ENCODE assay signal across 20 mouse cellular contexts in genomic region chr10:125951633-125952032, GRCm38 (mm10). TPM values are rescaled to one million over a fixed set of nuclear protein-coding genes. Genes with fewer than 3 reads are reported as not detected.
DNase-seq lines count a peak whose midpoint lies in the region; ATAC-seq and TF ChIP-seq lines count a peak whose summit lies in the region.
"Had no signal": no experiment of that assay in that cellular context is flagged by ENCODE, and none has a peak within 500 bp of the region (broad histone marks: within the 10 kb centered on the region; RNA-seq: fewer than 3 reads in every experiment).

No protein-coding gene starts in this region.

- WGBS in liver, adult 2 months: 19% methylated on average over 5 of the region's 5 CpGs
- WGBS in liver, embryonic 12.5 days (ENCODE audit: insufficient replicate concordance): 40% methylated on average over 5 of the region's 5 CpGs
- 38% methylated on average over 5 of the region's 5 CpGs for WGBS in stomach, embryonic 15.5 days

- no peak for TF ChIP-seq CTCF in liver, adult 2 months (IDR thresholded peaks at IDR 0.05; ENCODE audit: low read depth, low read length)

- H3K4me2 ChIP-seq in liver, embryonic 12.5 days: no peak overlapping the region
- no peak overlapping the region for H3K4me2 ChIP-seq in stomach, embryonic 15.5 days
- H3K4me2 ChIP-seq: embryonic facial prominence, embryonic 13.5 days; forebrain, embryonic 12.5 days; heart, embryonic 12.5 days had no signal

- no peaks in the 10 kb centered on the region for H3K79me2 ChIP-seq in liver, adult 2 months (ENCODE audit: control insufficient read depth, insufficient read depth, low read length)

- no peak overlapping the region for H3K4me3 ChIP-seq in liver, adult 2 months (ENCODE audit: insufficient read depth, low read depth, low read length)
- no peak overlapping the region for H3K4me3 ChIP-seq in liver, embryonic 12.5 days
- H3K4me3 ChIP-seq in stomach, embryonic 15.5 days (replicated peaks): no peak overlapping the region
- H3K4me3 ChIP-seq: embryonic facial prominence, embryonic 13.5 days; forebrain, embryonic 12.5 days; heart, embryonic 12.5 days; hindbrain, embryonic 10.5 days had no signal

- ATAC-seq in liver, embryonic 12.5 days: no peak
- ATAC-seq in stomach, embryonic 15.5 days (ENCODE audit: insufficient read depth, low FRiP score, low read depth): peak; percentile 81
- ATAC-seq: activated CD4-positive, CD25-positive, alpha-beta regulatory T cell, adult 4 months; forebrain, embryonic 16.5 days; Patski had no signal

- no peak for TF ChIP-seq POLR2A in liver, adult 2 months (IDR thresholded peaks at IDR 0.05; ENCODE audit: extremely low read depth, insufficient read depth, low read length)

- no peaks in the 10 kb centered on the region for H3K27me3 ChIP-seq in liver, adult 2 months (ENCODE audit: control insufficient read depth, insufficient read depth, low read length)
- H3K27me3 ChIP-seq in liver, embryonic 12.5 days (replicated peaks): no peaks in the 10 kb centered on the region; the same call in 1 of the 2 replicates
- no peaks in the 10 kb centered on the region for H3K27me3 ChIP-seq in stomach, embryonic 15.5 days (replicated peaks)
- H3K27me3 ChIP-seq: embryonic facial prominence, embryonic 13.5 days; forebrain, embryonic 12.5 days; Patski had no signal

- peaks cover 2% of the 10 kb centered on the region; the same call in 1 of the 2 replicates for H3K4me1 ChIP-seq in liver, adult 2 months (ENCODE audit: control insufficient read depth, insufficient read depth, low read length)
- no peaks in the 10 kb centered on the region for H3K4me1 ChIP-seq in liver, embryonic 12.5 days
- H3K4me1 ChIP-seq in stomach, embryonic 15.5 days: no peaks in the 10 kb centered on the region

- no peaks in the 10 kb centered on the region for H3K36me3 ChIP-seq in liver, adult 2 months (ENCODE audit: control insufficient read depth, insufficient read depth, low read length)
- no peaks in the 10 kb centered on the region for H3K36me3 ChIP-seq in liver, embryonic 12.5 days
- no peaks in the 10 kb centered on the region for H3K36me3 ChIP-seq in stomach, embryonic 15.5 days
- H3K36me3 ChIP-seq: embryonic facial prominence, embryonic 13.5 days; forebrain, embryonic 12.5 days; heart, embryonic 12.5 days; hindbrain, embryonic 10.5 days had no signal

- H3K27ac ChIP-seq in liver, adult 2 months (replicated peaks; ENCODE audit: insufficient read depth, low read depth, low read length): no peak overlapping the region
- H3K27ac ChIP-seq in liver, embryonic 12.5 days: no peak overlapping the region
- H3K27ac ChIP-seq in stomach, embryonic 15.5 days: no peak overlapping the region
- H3K27ac ChIP-seq: embryonic facial prominence, embryonic 13.5 days; forebrain, embryonic 12.5 days; hindbrain, embryonic 10.5 days had no signal

- no peaks in the 10 kb centered on the region for H3K9me3 ChIP-seq in liver, embryonic 12.5 days (replicated peaks)
- no peaks in the 10 kb centered on the region for H3K9me3 ChIP-seq in stomach, embryonic 15.5 days
- H3K9me3 ChIP-seq: embryonic facial prominence, embryonic 13.5 days; forebrain, embryonic 12.5 days; heart, embryonic 12.5 days; hindbrain, embryonic 10.5 days had no signal

- peak; percentile 78 for DNase-seq in liver, adult 2 months (ENCODE audit: extremely low read depth, low read depth, low spot score)
- peak; percentile 20 for DNase-seq in testis, postnatal 10 days (ENCODE audit: low spot score)
- DNase-seq in testis, postnatal 14 days (ENCODE audit: low spot score): no peak
- no peak for DNase-seq in ovary, postnatal 14 days (ENCODE audit: low spot score)
- DNase-seq in lung, postnatal 25 days (ENCODE audit: low spot score): no peak
- DNase-seq: adrenal gland, postnatal 14 days; cerebellum, adult 18-20 months; cerebellum, adult 9-11 months; cerebellum, postnatal 36 days; gastrocnemius, postnatal 10 days had no signal

- no peak overlapping the region for H3K9ac ChIP-seq in liver, adult 2 months (ENCODE audit: low read depth, low read length)
- H3K9ac ChIP-seq in liver, embryonic 12.5 days: no peak overlapping the region
- no peak overlapping the region for H3K9ac ChIP-seq in stomach, embryonic 15.5 days
- H3K9ac ChIP-seq: embryonic facial prominence, embryonic 13.5 days; forebrain, embryonic 12.5 days; heart, embryonic 12.5 days had no signal

RNA-seq across cellular contexts. Expression of gene Lrig3, which starts 14.3 kb away (rescaled TPM):
- 8.9 and 10.7 TPM in 2 replicates for total RNA-seq in liver, adult 2 months (2014; rRNA removed)
- 3.7 and 4.2 TPM in 2 replicates for polyA plus RNA-seq in liver, adult 2 months (2012; rRNA removed)
- 1.8 and 1.9 TPM in 2 replicates for polyA plus RNA-seq in liver, embryonic 12.5 days (2016; fragmentation: Nextera tagmentation; extraction: Ambion mirVana)
- polyA plus RNA-seq in stomach, embryonic 15.5 days (2015; fragmentation: Nextera tagmentation; extraction: Ambion mirVana): 19.4 and 21.5 TPM in 2 replicates
- total RNA-seq: MEL had no signal
- polyA plus RNA-seq: activated CD4-positive, CD25-positive, alpha-beta regulatory T cell, adult 4 months had no signal

Comparison
In these comparisons a context has a peak if more than half of its experiments do, and no peak if none do; other contexts are left out.
1. DNase-seq: peak in liver, adult 2 months (single experiment) and testis, postnatal 10 days (single experiment); none in testis, postnatal 14 days (single experiment), ovary, postnatal 14 days (single experiment) and lung, postnatal 25 days (single experiment).